Mouse (Mus musculus): ENCODE results near the gene Il22ra2.

Il22ra2 gene

GRCm38 (mm10) chr10:19621408-19622048 is at the start of gene Il22ra2:
Gene Il22ra2 (plus strand): TSS chr10:19621998.
- DNase-seq (ENCODE audit: low read depth, low spot score), result no peak

DNA sequence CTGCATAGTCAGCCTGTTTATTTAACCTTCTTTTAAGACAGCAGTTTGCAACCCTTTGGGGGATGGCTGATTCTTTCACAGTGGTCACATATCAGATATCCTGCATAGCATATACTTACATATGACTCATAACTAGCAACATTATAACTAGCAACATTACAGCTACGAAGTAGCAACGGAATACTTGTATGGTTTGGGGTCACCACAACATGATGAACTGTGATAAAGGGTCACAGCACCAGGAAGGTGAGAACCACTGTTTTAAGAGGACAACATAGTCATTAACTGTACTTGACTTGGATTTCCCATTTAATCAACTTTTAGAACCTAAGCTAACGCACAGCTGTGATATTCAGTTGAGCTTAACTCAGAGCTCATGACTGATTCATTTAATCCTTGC is 44.2 kb upstream of the Il22ra2 start:
- peak; percentile 64 for DNase-seq (ENCODE audit: low read depth, low spot score)

- peak; percentile 88 for DNase-seq (ENCODE audit: low read depth, low spot score)
Measured at GRCm38 (mm10) chr10:19578001-19578400, 43.8 kb upstream of the Il22ra2 start.

GRCm38 (mm10) chr10:19578409-19578986 is 43.3 kb upstream of the Il22ra2 start:
- DNase-seq (ENCODE audit: low read depth, low spot score), result peak; percentile 82

DNA sequence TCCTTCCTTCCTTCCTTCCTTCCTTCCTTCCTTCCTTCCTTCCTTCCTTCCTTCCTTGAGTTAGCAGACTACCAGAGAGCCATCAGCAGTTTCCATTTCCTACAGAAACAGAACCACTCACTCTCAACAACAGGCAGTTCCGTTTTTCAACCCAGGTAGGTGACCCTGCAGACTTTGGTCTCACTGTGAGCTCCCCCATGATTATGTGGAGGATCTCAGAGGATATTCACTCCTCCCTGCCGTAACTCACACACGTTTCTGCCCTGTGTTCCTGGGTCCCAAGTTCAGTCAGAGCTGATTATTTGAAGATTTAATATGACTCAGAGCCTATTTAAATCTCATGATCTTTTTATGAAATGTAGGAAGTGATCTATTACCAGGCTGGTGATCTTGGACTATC is 41.1 kb upstream of the Il22ra2 start:
- no peak for DNase-seq (ENCODE audit: low read depth, low spot score)

GRCm38 (mm10) chr10:19581844-19582582 is 39.8 kb upstream of the Il22ra2 start:
- DNase-seq (ENCODE audit: low read depth, low spot score), result peak; percentile 85

- no peak for DNase-seq (ENCODE audit: low read depth, low spot score)
Measured at GRCm38 (mm10) chr10:19582806-19583430, 38.9 kb upstream of the Il22ra2 start.

GRCm38 (mm10) chr10:19584064-19584463 is 37.7 kb upstream of the Il22ra2 start:
- peak; percentile 64 for DNase-seq (ENCODE audit: low read depth, low spot score)

DNA sequence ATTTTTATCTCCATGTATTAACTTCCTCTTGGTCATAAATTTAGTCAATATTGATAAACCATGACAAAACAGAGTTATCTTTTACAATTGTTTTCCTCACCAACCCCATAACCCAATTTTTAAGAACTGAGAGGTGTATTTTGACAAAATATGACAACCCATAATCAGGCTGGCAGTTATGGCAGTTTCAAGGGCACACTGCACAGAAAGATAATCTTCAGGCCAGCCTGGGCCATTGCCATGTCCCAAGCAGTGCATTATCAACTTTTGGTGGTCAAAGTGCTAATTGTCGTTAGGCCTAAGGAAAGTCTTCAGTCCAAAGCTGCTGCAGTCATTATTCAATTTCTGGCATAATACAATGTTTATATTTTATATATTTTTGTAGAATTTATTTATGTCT is 37.0 kb upstream of the Il22ra2 start:
- DNase-seq (ENCODE audit: low read depth, low spot score), result no peak

DNA sequence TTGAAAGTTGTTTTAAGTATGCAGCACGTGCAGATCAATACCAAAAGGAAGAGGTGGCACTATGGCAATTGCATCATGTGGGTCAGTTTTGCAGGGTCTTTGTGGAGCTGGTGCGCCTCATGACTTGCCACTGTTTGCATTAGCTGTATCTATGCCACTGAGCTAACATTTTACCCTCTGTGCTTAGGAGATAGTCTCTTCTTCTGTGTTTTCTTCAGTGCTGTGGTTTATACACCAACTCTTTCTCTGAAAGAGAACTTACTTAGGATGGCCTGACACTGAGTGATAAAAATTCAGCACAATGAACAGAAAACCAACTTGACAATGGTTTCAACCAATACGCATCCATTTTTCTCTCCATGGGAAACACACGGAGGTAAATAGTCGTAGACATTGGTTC is 35.9 kb upstream of the Il22ra2 start:
- DNase-seq (ENCODE audit: low read depth, low spot score), result no peak

DNA sequence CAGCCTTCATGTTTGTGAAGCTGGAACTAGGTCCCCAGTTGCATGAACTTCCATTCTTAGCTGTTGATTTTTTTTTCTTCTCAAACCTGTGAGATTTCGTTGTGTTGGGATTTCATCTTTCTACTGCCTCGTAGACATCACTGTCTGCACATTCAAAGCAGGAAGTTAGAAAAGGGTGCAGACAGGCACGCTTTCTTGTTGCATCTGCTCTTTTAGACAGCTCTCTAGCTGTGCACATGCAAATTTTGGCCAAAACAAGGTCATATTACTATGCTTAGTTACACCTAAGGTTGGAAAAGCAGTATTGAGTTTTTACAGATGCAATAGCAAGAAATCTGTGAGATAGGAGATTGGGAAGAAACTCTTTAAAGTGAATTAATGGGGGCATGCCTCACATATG is 34.5 kb upstream of the Il22ra2 start:
- DNase-seq (ENCODE audit: low read depth, low spot score), result peak; percentile 39

GRCm38 (mm10) chr10:19589626-19590025 is 32.2 kb upstream of the Il22ra2 start:
- DNase-seq (ENCODE audit: low read depth, low spot score), result no peak

DNA sequence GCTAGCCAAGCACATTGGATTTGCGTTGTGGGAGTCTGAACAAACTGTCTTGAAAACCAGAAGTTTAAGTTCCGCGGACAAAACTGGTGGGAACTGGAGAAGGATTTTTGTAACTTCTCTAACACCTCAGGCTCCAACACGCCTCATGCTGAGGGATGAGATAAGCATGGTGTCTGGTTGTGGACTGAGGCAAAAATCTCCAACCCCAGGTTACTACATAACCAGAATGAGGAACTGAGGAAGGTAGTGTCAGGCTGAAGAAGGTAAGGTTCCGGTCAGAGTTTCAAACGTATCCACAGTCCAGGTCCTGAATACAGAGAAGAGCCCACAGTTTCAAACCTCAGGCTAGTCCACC is 30.5 kb upstream of the Il22ra2 start:
- no peak for DNase-seq (ENCODE audit: low read depth, low spot score)

DNA sequence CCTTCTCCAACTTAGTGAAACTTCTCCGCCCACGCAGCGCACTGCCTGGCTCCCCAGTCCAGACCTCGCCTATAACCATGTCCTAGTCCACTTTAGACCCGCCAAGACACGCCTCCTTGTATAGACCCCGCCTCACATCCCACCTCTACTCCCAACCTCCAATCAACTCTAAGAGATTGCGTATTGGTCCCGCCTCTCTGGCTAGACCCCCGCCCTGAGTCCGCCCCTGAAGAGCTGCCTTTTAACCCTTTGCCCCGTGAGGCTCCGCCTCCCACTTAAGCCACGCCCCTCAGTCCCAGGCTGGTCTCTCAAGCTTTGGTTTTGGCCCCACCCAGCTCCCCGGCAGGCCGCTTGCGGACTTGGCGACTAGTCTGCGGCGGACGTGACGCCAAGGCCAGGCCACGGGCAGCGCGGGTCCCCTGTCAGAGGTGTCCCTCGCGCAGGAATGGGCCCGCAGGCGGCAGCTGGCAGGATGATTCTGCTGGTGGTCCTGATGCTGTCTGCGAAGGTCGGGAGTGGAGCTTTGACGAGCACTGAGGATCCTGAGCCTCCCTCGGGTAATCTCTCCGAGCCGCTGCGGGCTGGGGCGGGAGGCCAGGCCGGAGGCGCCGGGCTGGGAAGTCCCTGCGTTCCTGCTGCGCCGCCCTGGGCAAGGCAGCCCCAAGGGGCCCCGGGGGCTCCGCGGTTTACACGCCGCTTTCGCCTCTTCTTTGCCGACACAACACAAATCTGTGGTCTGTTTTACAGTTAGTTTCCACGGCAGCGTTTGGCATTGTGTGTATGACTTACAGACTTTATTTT is 30.0 kb upstream of the Il22ra2 start, which contains the start of gene Ifngr1:
Gene Ifngr1, plus strand, starts transcription at position 309 of the 801 bp plus-strand sequence.
- peak; percentile 97 for DNase-seq (ENCODE audit: low read depth, low spot score)

GRCm38 (mm10) chr10:19592556-19592955 is 29.2 kb upstream of the Il22ra2 start:
- peak; percentile 38 for DNase-seq (ENCODE audit: low read depth, low spot score)

DNA sequence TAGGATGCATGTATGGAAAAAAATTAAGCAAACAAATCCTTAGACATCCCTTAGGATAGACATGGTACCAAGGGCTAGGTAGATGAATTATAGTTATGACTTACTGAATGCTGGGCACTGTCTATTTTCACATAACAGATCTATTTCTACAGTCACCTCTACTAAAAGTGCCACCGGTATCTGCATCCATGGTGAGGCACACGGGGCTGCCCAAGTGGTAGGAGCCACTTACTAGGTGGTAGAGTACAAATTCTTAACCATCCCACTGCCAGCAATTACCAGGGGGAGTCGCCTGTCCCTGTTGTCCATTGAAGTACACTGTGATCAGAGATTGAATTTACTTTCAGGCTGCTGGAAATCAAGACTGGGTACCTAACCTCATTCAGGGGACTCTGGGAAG is 28.5 kb upstream of the Il22ra2 start:
- peak; percentile 26 for DNase-seq (ENCODE audit: low read depth, low spot score)

DNA sequence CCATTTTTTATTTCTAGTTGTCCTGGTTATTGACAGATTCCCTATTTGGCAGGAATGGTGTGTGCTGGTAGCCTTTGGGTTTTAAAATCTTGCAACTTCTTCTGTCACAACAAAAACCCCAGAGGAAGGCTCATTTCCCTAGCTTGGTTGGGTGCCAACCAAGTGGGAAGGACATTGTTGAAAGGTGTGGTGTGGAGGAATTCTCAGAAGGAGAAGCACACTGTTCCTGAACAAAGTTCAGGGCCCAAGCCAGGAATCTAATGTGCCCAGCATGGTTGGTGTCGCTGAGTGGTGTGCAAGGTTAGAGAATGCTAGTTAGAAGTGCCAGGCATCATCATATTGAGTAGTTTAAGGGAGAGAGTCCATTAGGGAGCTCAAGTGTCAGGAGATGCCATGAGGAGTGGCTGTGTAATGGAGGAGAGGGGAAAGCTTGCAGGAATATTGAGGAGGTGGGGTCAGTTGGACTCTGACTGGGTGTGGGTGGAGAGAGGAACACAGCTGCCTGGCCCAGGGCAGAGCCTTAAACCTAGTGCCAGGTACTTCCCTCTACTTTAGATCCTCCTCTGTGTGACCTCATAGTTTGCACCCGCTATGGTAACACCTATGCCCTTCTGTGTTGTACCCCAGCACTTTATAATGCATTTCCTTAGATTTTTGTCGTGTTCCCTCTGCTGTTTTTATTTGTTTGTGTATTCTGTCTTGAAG is 27.4 kb upstream of the Il22ra2 start:
- peak; percentile 59 for DNase-seq (ENCODE audit: low read depth, low spot score)

- DNase-seq (ENCODE audit: low read depth, low spot score), result peak; percentile 53
Measured at GRCm38 (mm10) chr10:19596866-19597265, 24.9 kb upstream of the Il22ra2 start.

- DNase-seq (ENCODE audit: low read depth, low spot score), result peak; percentile 85
Measured at GRCm38 (mm10) chr10:19598091-19598490, 23.7 kb upstream of the Il22ra2 start.

DNA sequence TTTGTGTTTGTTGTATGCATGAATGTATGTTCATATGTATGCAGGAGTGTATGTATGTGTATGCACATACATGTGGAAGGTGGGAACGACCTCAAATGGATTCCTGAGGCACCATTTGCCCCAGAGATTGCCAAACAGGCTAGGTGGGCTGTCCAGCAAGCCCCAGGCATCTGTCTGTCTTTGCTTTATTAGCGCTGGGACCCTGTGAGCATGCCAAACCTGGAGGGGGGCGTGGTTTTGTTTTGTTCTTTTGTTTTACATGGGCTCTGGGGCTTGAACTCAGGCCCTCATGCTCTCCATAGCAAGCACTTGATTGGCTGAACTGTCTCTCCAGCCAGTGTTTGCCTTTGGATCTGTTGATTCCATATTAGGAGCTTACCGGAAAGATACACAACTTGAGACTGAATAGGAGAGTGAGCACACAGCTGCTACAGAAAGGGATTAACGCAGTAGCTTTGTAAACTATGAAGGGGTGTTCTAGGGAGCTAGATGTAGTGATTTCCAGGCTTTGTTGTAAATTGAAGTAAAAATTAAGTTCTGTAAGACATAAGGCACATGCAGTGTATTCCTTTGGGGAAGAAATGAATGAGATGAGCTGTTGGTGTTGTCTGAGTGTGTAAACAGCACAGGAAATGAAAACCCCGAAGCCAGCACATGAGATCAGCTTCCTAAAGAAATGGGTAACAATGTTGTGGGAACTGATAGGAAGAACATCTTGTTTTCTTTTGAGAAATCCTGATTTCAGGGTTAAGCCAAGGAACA is 22.3 kb upstream of the Il22ra2 start:
- no peak for DNase-seq (ENCODE audit: low read depth, low spot score)

Measured in CD4-positive, CD25-positive, alpha-beta regulatory T cell, adult 2 months (primary cell).